Mouse (Mus musculus) fat pad, adult 2 months (tissue): ENCODE measurements at regions not wholly inside any gene's neighbourhood (a gene's known extent, or its start where the extent isn't known, plus 50 kb on each side); places are given as distances from the start of the nearest gene placed in this dataset.

Experiments used
- DNase-seq: peaks from one replicate; pipeline ENCODE4 v3.0.0-alpha.2; 2011; ENCODE audit warnings: low read depth, low spot score; ENCODE audit errors: extremely low read depth

GRCm38 (mm10) chr6:117414926-117415325, 246.6 kb downstream of the Cxcl12 start:
- DNase-seq, result no peak

- no peak for DNase-seq
Observed at GRCm38 (mm10) chr6:117415901-117416300, 247.6 kb downstream of the Cxcl12 start.

- no peak for DNase-seq
Observed at GRCm38 (mm10) chr6:117416461-117416860, 248.1 kb downstream of the Cxcl12 start.

- DNase-seq, result no peak
Observed at GRCm38 (mm10) chr6:117422846-117423573, 254.7 kb downstream of the Cxcl12 start.

GRCm38 (mm10) chr6:117426363-117426762, 258.0 kb downstream of the Cxcl12 start:
- DNase-seq, result no peak

- no peak for DNase-seq
Observed at GRCm38 (mm10) chr6:117427351-117428142, 259.2 kb downstream of the Cxcl12 start.

- DNase-seq, result no peak
Observed at GRCm38 (mm10) chr6:117428441-117428840, 260.1 kb downstream of the Cxcl12 start.

GRCm38 (mm10) chr6:117430876-117431781, 262.8 kb downstream of the Cxcl12 start:
- no peak for DNase-seq

- no peak for DNase-seq
Observed at GRCm38 (mm10) chr6:117436851-117437250, 268.5 kb downstream of the Cxcl12 start.

- no peak for DNase-seq
Observed at GRCm38 (mm10) chr6:117437411-117438101, 269.2 kb downstream of the Cxcl12 start.

- DNase-seq, result no peak
Observed at GRCm38 (mm10) chr6:117448652-117449051, 280.3 kb downstream of the Cxcl12 start.

- DNase-seq, result no peak
Observed at GRCm38 (mm10) chr6:117451001-117451400, 282.7 kb downstream of the Cxcl12 start.

GRCm38 (mm10) chr6:117460193-117460592, 291.9 kb downstream of the Cxcl12 start:
- DNase-seq, result no peak

- no peak for DNase-seq
Observed at GRCm38 (mm10) chr6:117465165-117465564, 296.8 kb downstream of the Cxcl12 start.

- DNase-seq, result no peak
Observed at GRCm38 (mm10) chr6:117465606-117466174, 297.4 kb downstream of the Cxcl12 start.

- DNase-seq, result no peak
Observed at GRCm38 (mm10) chr6:117479376-117479775, 311.0 kb downstream of the Cxcl12 start.

- peak; percentile 7 for DNase-seq
Observed at GRCm38 (mm10) chr6:117480396-117480795, 312.1 kb downstream of the Cxcl12 start.

GRCm38 (mm10) chr6:117489161-117489560, 320.8 kb downstream of the Cxcl12 start:
- DNase-seq, result no peak

GRCm38 (mm10) chr6:117489761-117490396, 321.5 kb downstream of the Cxcl12 start:
- DNase-seq, result no peak

GRCm38 (mm10) chr6:117494971-117495370, 326.6 kb downstream of the Cxcl12 start:
- DNase-seq, result no peak
